Mouse (Mus musculus): ENCODE measurements around the gene Zfr. TPM values are rescaled to one million over a fixed set of nuclear protein-coding genes. Genes with fewer than 3 reads are reported as not detected.

The Zfr gene
- 10 to 100 TPM; 66.4 to 81.2 TPM for total RNA-seq (2021)
- long read RNA-seq, experiment 1, full-length matches to known transcripts, result 19 of 35 reads
- long read RNA-seq, experiment 1, partial matches to known transcripts, result 8 of 35 reads
- long read RNA-seq, experiment 1, other reads (novel, unspliced or antisense), result 8 of 35 reads
- long read RNA-seq, experiment 2, full-length matches to known transcripts, result 7 of 19 reads
- long read RNA-seq, experiment 2, partial matches to known transcripts, result 5 of 19 reads
- long read RNA-seq, experiment 2, other reads (novel, unspliced or antisense), result 7 of 19 reads

DNA sequence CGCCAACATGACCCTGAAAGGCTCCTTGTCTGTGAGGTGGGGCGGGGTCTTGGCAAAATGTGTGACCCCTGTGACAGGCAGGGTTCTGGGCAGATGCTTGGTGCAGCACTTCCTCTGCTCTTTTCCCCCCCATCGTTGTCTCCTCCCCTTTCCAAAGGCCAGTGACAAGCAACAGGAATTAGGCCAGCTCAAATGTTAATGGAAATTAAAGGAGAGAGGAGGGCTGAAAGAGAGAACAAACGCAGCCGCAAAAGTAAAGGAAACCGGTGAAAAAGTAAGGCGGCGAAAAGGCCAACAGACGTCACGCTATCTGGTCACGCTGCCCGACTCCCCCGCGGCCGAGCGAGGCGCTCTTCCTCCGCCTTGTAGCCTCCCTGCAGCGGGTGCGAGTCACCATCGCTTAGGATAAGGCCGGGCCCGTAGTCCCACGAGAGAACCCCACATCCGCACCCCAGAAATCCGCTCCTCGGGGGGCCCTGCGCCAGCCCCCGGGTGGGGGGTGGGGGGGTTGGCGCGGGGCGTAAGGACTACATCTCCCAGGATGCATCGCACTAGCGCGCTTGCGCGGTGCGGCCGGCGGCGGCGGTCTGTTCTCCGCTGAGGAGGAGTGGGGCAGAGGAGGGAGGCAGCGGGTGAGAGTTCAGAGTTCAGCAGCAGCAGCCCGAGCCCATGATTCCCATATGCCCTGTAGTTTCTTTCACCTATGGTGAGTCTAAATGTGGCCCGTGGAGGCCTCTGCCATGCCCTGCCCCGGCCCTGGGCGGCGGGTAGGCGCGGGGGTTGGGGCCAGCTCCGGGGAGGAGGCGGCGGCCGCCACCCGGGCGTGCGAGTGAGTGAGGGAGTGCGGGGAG lies at the start of gene Zfr:
TSS of gene Zfr (plus strand) at position 590 of the 851 bp plus-strand sequence.
- peak; percentile 94 for DNase-seq

DNA sequence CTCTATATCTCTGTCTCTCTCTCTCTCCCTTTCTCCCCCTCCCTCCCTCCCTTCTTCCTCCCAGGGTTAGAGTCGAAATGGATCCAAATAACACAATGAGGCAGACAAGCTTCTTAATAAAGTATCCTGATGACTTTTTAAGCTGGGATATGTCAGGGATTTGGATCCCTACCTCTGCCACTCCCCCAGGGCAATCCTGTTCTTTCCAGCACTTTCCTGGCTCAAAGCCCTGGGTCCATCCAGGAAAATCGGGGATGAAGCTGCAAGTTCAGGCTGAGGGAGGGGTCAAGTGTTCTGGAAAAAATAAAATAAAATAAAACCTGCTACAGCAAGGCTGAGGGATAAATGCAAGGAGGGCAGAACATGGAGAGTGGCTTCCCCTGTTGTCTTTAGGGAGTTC lies 49.7 kb upstream of the Zfr start:
- DNase-seq, result peak; percentile 67 to 76

DNA sequence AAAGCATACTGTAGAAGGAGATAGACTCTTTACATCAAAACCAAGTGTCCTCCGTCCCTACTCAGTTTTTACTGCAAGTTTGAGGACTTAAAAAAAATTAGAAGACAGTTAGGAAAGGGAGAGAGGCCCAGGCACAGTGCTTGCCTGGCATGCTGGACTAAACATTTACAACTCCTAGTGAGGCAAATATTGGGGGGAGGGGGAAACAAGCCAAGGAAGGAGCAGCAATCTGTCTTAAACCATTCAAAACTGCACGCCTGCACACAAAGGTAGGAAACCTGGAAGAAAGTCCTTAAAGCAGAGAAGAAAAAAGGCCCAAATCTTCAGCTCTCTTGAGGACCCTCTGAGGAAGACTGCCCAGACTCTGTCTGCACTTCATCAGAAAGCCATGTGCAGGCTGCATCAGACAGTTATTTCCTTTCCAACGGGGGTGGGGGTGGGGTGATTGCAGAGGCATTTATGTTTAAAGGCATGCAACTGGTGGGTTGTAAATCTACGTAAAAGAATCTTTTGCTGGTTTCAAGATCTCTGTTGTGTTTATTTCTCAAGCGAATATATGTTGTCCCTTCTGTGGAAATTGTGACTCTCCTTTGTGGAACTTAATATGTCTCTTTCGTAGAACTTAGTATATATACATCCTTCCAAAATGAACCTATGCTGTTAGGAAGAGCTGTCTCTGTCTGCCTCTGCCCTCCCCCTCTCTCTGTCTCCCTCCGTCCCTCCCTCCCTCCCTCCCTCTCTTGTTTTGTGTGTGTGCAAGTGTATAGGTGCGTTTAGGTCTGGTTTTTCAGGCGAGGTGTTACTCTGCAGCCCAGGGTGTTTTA lies 49.0 kb upstream of the Zfr start:
- peak in 1 of 2 experiments; percentile 22 for DNase-seq

DNA sequence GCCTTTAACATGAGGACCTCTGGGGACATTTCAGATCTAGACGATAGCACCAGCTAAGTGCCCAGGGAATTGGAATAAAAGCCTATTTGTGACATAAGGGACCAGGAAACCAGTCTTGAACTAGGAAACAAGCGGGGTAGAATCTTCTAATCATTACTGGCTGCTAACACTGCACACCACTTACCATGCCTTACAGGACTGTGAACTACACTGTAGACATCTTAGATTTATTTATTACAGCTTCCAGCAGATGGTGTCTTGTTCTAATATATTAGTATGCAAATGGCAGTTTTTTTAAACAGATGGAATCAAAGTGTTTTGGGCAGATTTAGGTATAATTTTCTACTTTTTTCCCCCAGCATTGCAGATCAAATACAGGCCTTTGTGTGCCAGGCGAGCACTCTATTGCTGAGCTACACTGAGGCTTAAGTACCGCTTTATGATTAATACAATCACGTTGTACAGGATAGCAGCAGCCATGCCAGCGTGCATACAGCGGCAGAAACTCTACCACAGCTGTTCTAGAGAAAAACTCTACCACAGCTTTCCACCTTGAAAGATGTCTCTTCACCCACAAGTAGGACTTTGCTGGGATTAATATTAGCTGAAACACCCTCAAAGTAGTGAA lies 44.8 kb upstream of the Zfr start:
- DNase-seq, result no peak

DNA sequence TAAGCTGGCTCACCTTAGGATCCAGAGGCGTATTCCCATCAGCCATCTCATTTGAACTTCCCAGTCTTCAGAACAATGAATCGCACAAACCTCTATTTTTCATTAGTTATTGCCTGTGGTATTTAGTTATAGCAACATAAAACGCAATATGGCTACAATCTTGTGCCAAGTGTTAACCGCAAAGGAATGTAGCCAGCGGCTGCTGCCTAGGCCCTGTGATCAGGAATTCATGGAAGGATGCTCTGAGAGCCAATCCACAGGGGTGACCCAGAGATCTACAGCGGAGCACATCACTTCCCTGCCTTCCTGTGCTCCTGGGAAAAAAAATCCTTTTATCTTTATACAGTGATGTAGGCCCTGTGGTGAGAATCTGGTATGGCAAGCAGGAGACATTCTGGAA lies 43.2 kb upstream of the Zfr start:
- DNase-seq, result no peak

DNA sequence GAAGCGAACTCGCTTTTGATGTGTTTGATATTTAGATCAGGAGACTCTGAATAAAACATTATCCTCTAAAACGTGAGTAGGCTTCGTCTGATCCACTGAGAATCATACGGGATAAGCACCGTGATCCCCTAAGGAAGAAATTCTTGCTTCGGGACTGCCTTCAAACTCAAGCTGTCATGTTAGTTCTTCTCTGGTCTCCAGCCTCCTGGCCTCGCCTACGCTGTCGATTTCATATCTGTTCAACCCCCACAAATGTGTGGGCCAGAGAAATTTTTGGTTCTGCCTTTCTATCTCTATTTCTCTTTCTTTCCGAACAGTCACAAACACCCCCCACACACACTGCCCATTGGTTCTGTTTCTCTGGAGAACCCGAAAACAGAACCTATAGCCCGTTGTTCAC lies 35.3 kb upstream of the Zfr start:
- DNase-seq, result no peak

DNA sequence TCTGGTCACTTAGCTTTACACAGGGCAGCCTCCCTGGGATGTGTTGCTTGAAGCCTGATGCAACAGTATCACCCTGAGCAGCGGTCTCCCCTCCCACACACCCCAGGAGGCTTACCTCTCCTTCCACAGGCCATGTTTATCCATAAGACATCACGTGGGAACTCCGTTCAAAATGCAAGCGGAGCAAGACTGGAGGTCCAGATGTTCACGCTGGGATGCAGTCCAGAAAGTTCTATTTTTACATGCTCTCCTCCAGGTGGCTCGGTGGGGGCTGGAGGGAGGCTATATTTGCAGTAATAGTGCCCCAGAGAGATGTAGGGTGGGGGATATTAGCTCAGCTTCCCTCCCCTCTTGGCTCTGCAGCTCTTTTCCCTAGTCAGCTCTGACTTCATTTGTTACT lies 33.5 kb upstream of the Zfr start:
- peak; percentile 66 to 72 for DNase-seq

DNA sequence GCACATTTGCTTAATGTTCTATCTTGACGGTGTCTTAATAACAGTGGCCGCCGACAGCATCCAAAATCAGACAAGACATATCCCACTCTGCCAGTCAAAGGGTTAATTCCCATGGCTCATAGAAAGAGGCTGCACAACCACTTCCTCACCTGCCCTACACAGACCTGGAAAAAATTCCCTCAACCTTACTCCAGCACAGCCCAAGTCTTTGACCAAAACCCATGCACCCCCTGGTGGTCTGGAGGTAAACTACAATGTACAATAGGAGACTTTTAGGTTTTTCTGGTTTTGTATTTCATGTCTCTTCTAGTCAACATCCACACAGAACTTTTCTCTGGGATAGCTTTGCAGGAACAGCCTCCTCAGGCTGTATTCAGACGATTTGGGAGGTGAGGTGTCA lies 32.8 kb upstream of the Zfr start:
- DNase-seq, result peak; percentile 55 to 88

DNA sequence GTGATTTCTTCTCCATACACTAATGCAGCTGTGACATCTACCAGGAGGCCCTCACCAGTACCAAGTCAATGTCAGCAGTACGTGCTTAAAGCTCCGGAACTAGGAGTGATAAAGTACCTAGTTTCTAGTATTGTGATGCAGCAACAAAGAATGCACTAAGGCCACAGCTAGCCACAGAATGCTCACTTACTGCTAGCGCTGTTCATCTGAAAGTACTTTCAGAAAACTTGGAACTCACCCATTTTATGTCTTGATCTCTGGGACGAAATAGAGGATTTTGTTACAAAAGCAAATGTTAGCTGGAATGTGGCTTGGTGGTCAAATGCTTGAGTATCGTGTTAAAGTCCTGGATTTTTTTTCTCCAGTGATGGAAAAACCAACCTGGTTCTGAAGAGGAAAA lies 30.0 kb upstream of the Zfr start:
- no peak for DNase-seq

DNA sequence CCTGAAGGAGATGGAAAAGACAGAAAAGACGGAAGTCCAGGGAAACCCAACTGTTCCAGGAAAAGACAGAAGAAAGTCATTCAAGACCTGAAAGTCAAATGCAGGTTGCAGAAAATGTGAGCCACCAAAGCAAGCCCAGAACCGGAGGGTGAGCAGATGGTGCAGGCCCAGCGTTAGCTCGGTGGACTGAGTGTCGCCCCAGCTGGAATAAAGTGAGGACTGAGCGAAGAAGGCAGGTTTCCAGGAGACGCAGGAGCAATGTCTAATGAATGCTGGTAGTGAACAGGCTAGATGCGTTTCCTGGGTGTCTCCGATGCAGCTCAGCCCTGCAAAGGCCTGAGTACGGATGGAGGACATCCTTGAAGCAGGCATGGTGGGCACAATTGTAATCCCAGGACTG lies 29.5 kb upstream of the Zfr start:
- DNase-seq, result no peak

DNA sequence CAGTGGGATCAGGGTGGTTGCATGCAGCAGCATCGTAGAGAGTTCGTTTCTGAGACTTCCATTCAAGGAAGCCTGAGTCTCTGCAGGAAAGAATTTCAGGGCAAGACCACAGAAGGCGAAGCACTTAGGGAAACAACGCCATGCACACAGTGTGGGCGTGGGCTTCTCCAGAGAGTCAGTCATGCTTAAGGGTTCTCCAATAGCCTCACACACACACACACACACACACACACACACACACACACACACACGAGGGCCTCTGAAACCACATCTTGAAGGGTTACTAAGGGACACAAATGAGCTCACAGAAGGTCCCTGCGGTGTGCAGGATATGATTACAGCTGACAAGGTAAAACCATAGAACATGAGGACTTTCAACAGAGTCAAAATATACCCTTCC lies 27.5 kb upstream of the Zfr start:
- no peak for DNase-seq

DNA sequence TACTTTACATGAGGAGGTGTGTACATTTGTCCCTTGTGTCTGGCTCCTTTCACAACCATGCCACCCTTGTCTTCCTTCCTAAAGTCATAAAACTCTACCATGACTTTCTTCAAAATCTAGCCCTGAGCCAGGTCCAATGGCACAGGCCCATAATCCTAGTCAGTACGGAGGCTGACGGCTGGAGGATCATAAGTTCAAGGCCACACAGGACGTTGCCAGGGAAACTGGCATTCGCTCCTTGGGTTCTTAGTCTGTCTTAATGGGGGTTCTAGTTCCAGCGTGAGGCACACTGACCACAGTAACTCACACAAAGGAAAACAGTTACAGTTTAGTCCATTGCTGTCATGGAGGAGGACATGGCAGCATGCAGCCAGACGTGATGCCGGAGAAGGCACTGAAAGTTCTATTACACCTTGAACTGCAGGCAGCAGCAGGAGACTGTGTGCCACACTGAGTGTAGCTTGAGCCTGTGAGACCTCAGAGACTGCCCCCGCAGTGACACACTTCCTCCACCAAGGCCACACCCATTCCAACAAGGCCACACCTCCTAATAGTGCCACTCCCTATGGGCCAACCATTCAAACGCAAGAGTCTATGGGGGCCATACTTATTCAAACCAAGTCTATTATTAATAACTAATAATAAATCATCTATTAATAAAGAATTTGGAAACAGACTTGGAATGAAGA lies 26.5 kb upstream of the Zfr start:
- DNase-seq, result no peak

DNA sequence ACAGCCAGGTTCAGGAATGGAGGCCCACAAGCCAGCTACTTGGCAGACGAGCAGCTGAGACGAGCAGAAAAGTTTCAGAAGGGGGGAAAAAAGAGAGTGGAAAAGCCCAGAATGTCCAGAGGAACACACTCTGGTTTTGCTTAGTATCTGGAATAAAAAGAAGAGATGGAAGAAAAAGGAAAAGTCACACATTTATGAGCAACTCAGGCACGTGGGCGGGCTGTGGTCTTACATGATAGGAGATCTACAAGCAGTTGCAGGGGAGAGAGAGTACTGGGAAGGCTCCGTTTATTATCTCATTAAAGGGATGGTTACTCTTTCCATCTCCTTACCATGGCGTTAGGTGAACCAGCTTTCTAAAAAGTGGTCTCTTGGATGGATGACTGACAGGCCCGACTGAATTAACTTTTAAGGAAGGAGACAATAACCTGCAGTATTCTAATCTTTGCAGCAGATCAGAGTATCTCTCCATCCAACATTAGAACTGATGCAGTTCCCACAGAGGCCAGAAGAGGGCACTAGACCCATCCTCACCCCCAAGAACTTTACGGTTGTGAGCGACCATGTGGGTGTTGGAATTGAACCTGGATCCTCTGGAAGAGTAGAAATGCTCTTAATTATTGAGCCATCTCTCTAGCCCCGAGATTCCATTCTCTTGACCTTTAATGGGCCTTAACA lies 25.7 kb upstream of the Zfr start:
- DNase-seq, result peak; percentile 24 to 80

DNA sequence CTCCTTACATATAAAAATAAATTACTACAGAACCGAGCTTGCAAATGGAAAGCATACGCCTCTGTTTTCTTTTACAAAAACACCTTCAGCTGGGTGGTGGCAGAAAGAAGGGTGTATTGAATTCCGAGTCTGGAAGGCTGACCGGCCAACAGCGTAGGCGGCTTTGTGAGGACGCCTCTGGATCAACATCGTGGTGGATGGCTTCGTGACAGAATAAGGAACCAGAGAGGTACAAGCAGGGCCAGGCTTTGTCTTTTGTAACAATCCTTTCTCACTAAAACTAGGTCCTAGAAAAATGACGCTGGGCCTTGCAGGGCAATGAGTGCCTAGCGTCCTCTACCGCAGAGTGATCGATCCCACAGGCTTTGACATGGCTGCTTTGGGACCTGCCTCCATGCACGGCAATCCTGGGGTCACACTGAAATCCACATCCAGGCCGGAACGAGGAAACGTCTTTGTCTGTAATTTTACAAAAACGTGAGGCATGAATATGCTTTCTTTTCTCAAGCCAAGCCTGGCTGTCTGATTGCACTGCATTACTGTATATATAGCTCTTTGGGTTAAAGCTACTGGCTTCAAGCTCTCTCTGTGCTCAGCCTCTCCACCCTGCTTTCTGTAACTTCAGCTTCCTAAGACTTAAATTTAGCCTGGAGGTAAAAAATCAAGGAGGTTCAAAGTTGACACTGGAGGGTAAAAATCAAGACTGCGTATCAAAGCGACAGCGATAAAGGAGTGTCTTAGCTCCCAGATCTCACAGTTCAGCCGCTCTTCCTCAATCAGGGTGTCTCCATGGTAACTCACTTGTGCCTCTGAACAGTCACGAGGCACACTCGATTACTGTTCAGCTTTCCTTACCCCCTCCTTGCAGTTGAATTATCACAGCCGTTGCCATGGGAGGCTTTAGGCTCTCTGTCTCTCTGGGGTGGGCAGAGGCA lies 24.3 kb upstream of the Zfr start:
- DNase-seq, result no peak

DNA sequence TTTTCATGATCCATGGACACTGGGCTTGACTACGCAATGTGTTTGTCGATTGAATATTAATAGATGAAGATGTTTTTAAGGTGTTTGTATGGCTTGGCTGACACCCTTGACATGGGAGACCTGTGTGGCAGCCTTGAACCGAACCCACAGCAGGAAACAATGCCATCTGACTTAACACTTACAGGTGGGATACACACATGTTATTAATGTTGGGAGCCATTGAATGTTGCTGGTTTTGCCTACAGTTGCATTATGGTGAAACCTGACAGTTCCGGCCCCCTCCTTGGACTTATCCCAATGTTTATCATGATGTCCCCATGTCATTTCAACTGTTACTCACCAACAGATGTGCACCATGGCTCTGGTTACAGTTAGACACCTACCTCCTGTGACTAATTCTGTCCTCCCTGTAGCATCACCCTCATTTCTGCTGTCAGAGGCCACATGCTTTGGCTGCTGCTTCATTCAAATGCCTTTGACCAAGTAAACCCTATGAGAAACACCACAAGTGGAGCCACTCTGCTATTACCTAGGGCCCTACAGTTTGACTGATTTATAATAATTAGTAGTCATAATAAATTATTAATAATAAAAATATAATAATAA lies 23.6 kb upstream of the Zfr start:
- DNase-seq, result no peak

DNA sequence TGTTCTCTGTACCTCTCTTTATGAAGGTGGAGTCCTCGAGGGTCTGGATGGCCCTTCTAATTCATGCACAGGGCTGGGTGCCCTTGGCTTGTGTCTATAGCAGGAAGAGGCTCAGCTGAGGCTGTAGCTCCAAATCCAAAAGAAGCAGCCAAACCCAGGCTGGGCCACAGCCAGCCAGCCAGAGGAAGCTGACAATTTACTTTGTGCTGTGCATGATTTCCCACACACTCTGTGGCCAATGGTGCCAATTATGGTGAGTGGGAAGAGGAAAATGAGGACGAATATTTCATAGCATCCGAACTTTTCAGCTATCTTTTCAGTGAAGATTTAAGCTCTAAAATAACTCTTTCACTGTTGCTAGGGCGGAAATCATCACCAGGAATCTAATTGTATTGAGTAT lies 21.2 kb upstream of the Zfr start:
- DNase-seq, result peak in 1 of 2 experiments; percentile 27

DNA sequence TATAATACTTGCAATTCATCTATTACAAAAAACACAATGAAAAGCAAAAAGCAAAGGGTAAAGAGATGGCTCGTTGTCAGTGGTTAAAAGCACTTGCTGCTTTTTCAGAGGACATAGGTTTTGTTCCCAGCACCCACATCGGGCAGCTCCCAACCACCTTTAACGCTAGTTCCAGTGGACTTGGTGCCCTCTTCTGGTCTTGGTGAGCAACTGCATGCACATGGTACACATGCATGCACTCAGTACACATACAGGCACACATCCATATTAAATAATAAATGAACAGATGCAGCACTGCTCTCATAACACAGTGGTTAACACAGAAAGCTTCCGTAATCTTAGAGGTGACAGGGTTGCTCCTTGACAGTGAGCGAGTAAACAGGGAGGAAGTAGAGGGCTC lies 20.3 kb upstream of the Zfr start:
- no peak for DNase-seq

DNA sequence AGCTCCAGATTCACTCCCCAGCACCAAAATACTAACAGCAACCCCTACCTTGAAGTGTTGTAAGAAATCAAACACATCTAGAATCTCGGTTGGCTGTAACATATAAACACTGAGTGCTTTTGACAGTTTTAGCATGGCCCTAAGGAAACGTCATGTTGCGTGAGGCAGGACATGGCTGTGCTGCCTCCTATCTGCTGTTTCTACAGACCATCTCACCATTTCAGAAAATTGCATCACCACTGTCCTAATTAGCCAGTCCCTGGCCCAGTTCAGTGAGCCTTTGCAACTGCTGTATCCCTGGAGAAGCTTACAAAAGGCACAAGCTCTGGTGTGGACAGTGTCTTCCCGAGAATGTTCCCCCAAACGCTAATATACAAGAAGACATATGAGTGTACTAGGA lies 16.7 kb upstream of the Zfr start:
- DNase-seq, result no peak

DNA sequence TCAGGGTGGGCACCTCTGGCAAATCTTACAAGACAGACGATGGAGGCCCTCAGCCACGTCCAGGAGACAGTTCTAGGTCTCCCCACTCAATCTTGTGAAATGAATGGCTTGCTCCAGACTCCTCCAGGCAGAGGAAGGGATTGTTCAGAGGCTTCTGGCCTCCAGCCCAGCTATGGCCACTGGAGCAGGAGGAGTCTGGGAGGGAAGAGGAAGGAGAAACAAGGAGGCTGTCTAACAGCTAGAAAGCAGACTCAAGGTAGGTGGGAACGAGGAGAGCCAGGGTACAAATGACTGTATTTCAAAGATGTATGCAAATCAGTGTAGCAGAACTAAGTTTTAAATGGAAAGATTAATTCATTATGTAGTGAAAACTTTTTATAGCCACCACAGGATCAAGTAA lies 13.9 kb upstream of the Zfr start:
- DNase-seq, result peak; percentile 25 to 28

DNA sequence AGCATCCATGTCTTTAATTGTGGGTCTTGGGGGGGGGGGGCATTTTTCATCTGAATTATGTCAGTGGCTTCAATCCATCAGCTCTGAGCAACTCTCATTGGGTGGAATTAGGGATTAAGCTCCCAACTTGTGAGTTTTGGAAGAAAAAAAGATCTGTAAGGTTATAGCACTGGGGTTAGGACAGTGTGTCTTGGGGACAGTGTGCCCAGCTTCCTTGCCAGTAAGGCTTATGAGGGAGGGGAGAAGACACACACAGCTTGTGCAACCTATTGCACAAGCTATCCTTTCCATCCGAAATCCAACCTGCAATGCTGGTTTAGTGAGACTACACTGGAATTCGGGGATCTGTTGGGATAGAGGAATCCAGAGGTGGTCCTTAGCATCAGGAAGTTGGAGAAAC lies 12.8 kb upstream of the Zfr start:
- DNase-seq, result no peak

Data from heart, adult 18-20 months (tissue).